Mouse (Mus musculus): ENCODE results near the gene Fkrp.

Fkrp gene

GRCm38 (mm10) chr7:16793010-16793725 lies 23.4 kb downstream of the Fkrp start:
- DNase-seq (ENCODE audit: low read depth), result no peak

GRCm38 (mm10) chr7:16792316-16792715 lies 24.2 kb downstream of the Fkrp start:
- no peak for DNase-seq (ENCODE audit: low read depth)

GRCm38 (mm10) chr7:16785541-16786083 lies 30.9 kb downstream of the Fkrp start:
- no peak for DNase-seq (ENCODE audit: low read depth)

GRCm38 (mm10) chr7:16784498-16784976 lies 32.0 kb downstream of the Fkrp start:
- peak; percentile 53 for DNase-seq (ENCODE audit: low read depth)

- DNase-seq (ENCODE audit: low read depth), result no peak
Observed at GRCm38 (mm10) chr7:16783758-16784415, 32.6 kb downstream of the Fkrp start.

GRCm38 (mm10) chr7:16783224-16783688 lies 33.3 kb downstream of the Fkrp start:
- peak; percentile 78 for DNase-seq (ENCODE audit: low read depth)

- peak; percentile 66 for DNase-seq (ENCODE audit: low read depth)
Observed at GRCm38 (mm10) chr7:16782555-16783125, 33.9 kb downstream of the Fkrp start.

GRCm38 (mm10) chr7:16781816-16782554 lies 34.5 kb downstream of the Fkrp start:
- peak; percentile 64 for DNase-seq (ENCODE audit: low read depth)

- DNase-seq (ENCODE audit: low read depth), result no peak
Observed at GRCm38 (mm10) chr7:16781555-16781815, 35.0 kb downstream of the Fkrp start.

- DNase-seq (ENCODE audit: low read depth), result peak; percentile 99
Observed at GRCm38 (mm10) chr7:16780825-16781554, 35.5 kb downstream of the Fkrp start, which contains the start of gene Slc1a5. Gene Slc1a5 (plus strand): TSS chr7:16781340.

GRCm38 (mm10) chr7:16780076-16780475 lies 36.5 kb downstream of the Fkrp start:
- DNase-seq (ENCODE audit: low read depth), result no peak

GRCm38 (mm10) chr7:16775888-16776287 lies 40.6 kb downstream of the Fkrp start:
- no peak for DNase-seq (ENCODE audit: low read depth)

GRCm38 (mm10) chr7:16766443-16766842 lies 50.1 kb downstream of the Fkrp start:
- no peak for DNase-seq (ENCODE audit: low read depth)

- DNase-seq (ENCODE audit: low read depth), result no peak
Observed at GRCm38 (mm10) chr7:16763463-16764218, 52.9 kb downstream of the Fkrp start.

GRCm38 (mm10) chr7:16761630-16762029 lies 54.9 kb downstream of the Fkrp start:
- DNase-seq (ENCODE audit: low read depth), result no peak

- no peak for DNase-seq (ENCODE audit: low read depth)
Observed at GRCm38 (mm10) chr7:16761005-16761481, 55.5 kb downstream of the Fkrp start.

- peak; percentile 72 for DNase-seq (ENCODE audit: low read depth)
Observed at GRCm38 (mm10) chr7:16760292-16760691, 56.2 kb downstream of the Fkrp start.
